Mouse (Mus musculus) lung, adult 2 months (tissue): ENCODE data around the gene Get4. TPM values are rescaled to one million over a fixed set of nuclear protein-coding genes. Genes with fewer than 3 reads are reported as not detected.
A peak's percentile ranks its signal among the peaks of the same experiment; 100 is the strongest.

Experiments
- DNase-seq: peaks from one replicate; pipeline ENCODE4 v3.0.0; 2022
- H3K4me1 ChIP-seq: fragments of 200-500 bp; 2 replicates; pipeline ENCODE4 v1.6.1; 2011; ENCODE audit warnings: low read length; ENCODE audit not compliant: control insufficient read depth, insufficient read depth
- H3K4me3 ChIP-seq: fragments of 200-500 bp; replicated peaks from 2 replicates; pipeline ENCODE3; 2011; ENCODE audit warnings: low read depth, mild to moderate bottlenecking, control low read depth, low read length; ENCODE audit errors: extremely low read depth
- CTCF ChIP-seq: fragments of 200-500 bp; IDR thresholded peaks from 2 replicates; pipeline ENCODE4 v1.5.1; 2011; ENCODE audit warnings: mild to moderate bottlenecking, low read length, control low read depth; ENCODE audit not compliant: insufficient read depth
- POLR2A ChIP-seq: fragments of 200-500 bp; IDR thresholded peaks from 2 replicates; pipeline ENCODE4 v1.6.1; 2011; ENCODE audit warnings: low read depth, mild to moderate bottlenecking, control low read depth, low read length, borderline replicate concordance; ENCODE audit errors: extremely low read depth
- WGBS: fragments of 180-500 bp; shearing (Covaris S2); methylation state at CpG from one replicate; pipeline ENCODE4 v1.1.7; 2018; 5-methylcytosine and 5-hydroxymethylcytosine counted together
- polyA plus RNA-seq: library from polyadenylated mRNA; depleted of rRNA; stranded (reverse); fragments of >200 nt; gene quantifications from 2 replicates; pipeline ENCODE4 v1.2.3, GENCODE M21; 2012; rRNA removed

Get4 gene
- 105 and 162 TPM in 2 replicates for polyA plus RNA-seq

GRCm38 (mm10) chr5:139252081-139252909, at the start of gene Get4:
Gene Get4, plus strand, starts transcription at chr5:139252324.
- TF ChIP-seq POLR2A (peak; percentile 91; the same call in 1 of the 2 replicates), CTCF (no peak)
- WGBS: under 1% methylated on average over 90 of the region's 90 CpGs
- H3K4me1 ChIP-seq: peaks cover 23% of the 10 kb centered on the region
- H3K4me3 ChIP-seq: peak within 1 kb of the TSS; percentile 95
- DNase-seq: peak; percentile 98

- DNase-seq: no peak
- WGBS: 87% methylated on average over 5 of the region's 5 CpGs
- TF ChIP-seq POLR2A (no peak), CTCF (no peak)
These were observed 48.8 kb upstream of the Get4 start for GRCm38 (mm10) chr5:139203312-139203711.

GRCm38 (mm10) chr5:139206081-139206480, 46.0 kb upstream of the Get4 start:
- peaks cover 7% of the 10 kb centered on the region; the same call in 1 of the 2 replicates for H3K4me1 ChIP-seq
- 47% methylated on average over 4 of the region's 4 CpGs for WGBS

More at GRCm38 (mm10) chr5:139203312-139203711, 48.8 kb upstream of the Get4 start:
- H3K4me3 ChIP-seq: no peak overlapping the region
- H3K4me1 ChIP-seq: peaks cover 10% of the 10 kb centered on the region

GRCm38 (mm10) chr5:139206525-139206924, 45.6 kb upstream of the Get4 start:
- peaks cover 4% of the 10 kb centered on the region; the same call in 1 of the 2 replicates for H3K4me1 ChIP-seq
- DNase-seq: no peak
- no peak overlapping the region for H3K4me3 ChIP-seq
- WGBS: 46% methylated on average over 7 of the region's 7 CpGs
- no peak for TF ChIP-seq POLR2A
- TF ChIP-seq CTCF: no peak

More at GRCm38 (mm10) chr5:139206081-139206480, 46.0 kb upstream of the Get4 start:
- no peak overlapping the region for H3K4me3 ChIP-seq
- TF ChIP-seq POLR2A (no peak), CTCF (no peak)
- DNase-seq: no peak

- Histone ChIP-seq H3K4me1 (peaks cover 9% of the 10 kb centered on the region), H3K4me3 (no peak overlapping the region)
- TF ChIP-seq POLR2A (no peak), CTCF (no peak)
- DNase-seq: no peak
These were observed 43.9 kb upstream of the Get4 start for GRCm38 (mm10) chr5:139208183-139208582.

GRCm38 (mm10) chr5:139208871-139209684, 43.0 kb upstream of the Get4 start:
- no peak overlapping the region for H3K4me3 ChIP-seq
- no peak for DNase-seq
- 83% methylated on average over 10 of the region's 10 CpGs for WGBS
- peaks cover 9% of the 10 kb centered on the region for H3K4me1 ChIP-seq
- peak; percentile 61 for TF ChIP-seq CTCF
- TF ChIP-seq POLR2A: no peak

- 92% methylated on average over 7 of the region's 7 CpGs for WGBS
- no peak for TF ChIP-seq POLR2A
- TF ChIP-seq CTCF: no peak
- DNase-seq: no peak
- peaks cover 9% of the 10 kb centered on the region for H3K4me1 ChIP-seq
- H3K4me3 ChIP-seq: no peak overlapping the region
These were observed 42.5 kb upstream of the Get4 start for GRCm38 (mm10) chr5:139209685-139210026.

- TF ChIP-seq POLR2A (no peak), CTCF (no peak)
These were observed 40.3 kb upstream of the Get4 start for GRCm38 (mm10) chr5:139211737-139212385.

GRCm38 (mm10) chr5:139214298-139214697, 37.8 kb upstream of the Get4 start:
- Histone ChIP-seq H3K4me1 (peaks cover 6% of the 10 kb centered on the region), H3K4me3 (no peak overlapping the region)
- no peak for DNase-seq
- TF ChIP-seq POLR2A (no peak), CTCF (no peak)

More at GRCm38 (mm10) chr5:139211737-139212385, 40.3 kb upstream of the Get4 start:
- WGBS: 68% methylated on average over 11 of the region's 11 CpGs
- no peak for DNase-seq
- H3K4me1 ChIP-seq: peaks cover 6% of the 10 kb centered on the region
- no peak overlapping the region for H3K4me3 ChIP-seq
